Mouse (Mus musculus) CH12.LX (cell line): ENCODE data around the gene Map2k1. TPM values are rescaled to one million over a fixed set of nuclear protein-coding genes. Genes with fewer than 3 reads are reported as not detected.

Experiments
- DNase-seq: peaks from one replicate; pipeline ENCODE4 v3.0.0-alpha.2; 2013; ENCODE audit errors: extremely low read depth
- H3K27ac ChIP-seq: 2 replicates; pipeline ENCODE4 v1.5.1; 2012; ENCODE audit warnings: low read depth, mild to moderate bottlenecking, control low read depth, moderate library complexity; ENCODE audit not compliant: insufficient read depth
- H3K27me3 ChIP-seq: replicated peaks from 2 replicates; pipeline ENCODE3; 2012; ENCODE audit warnings: inconsistent platforms
- H3K36me3 ChIP-seq, 2 experiments: replicated peaks in 1 of 2; 2 replicates each; pipeline versions ENCODE3 to v1.6.1; 2012; ENCODE audit warnings: inconsistent platforms in 1 of 2, low read length in 1 of 2, mild to moderate bottlenecking in 1 of 2, mixed read lengths in 1 of 2, moderate library complexity in 1 of 2; ENCODE audit not compliant: control insufficient read depth in 1 of 2, insufficient read depth in 1 of 2
- H3K4me1 ChIP-seq, 2 experiments: 2 replicates each; pipeline ENCODE4 v1.6.1; 2012; ENCODE audit warnings: inconsistent platforms in 1 of 2, moderate library complexity in 1 of 2; ENCODE audit not compliant: insufficient read depth in 2 of 2, control insufficient read depth in 1 of 2
- H3K4me2 ChIP-seq: 2 replicates; pipeline ENCODE4 v1.6.1; 2012; ENCODE audit warnings: low read depth, mild to moderate bottlenecking, control low read depth; ENCODE audit not compliant: poor library complexity, insufficient read depth, severe bottlenecking
- H3K4me3 ChIP-seq, 3 experiments: fragments of 150-350 bp in 1 of 3; sonication (generic) in 1 of 3; replicated peaks in 1 of 3; 2 replicates each; pipeline versions ENCODE3 to v1.5.1; 2011 to 2012; ENCODE audit warnings: low read depth in 2 of 3, low read length in 2 of 3, mild to moderate bottlenecking in 2 of 3, moderate library complexity in 2 of 3, control low read depth in 1 of 3, improper control_type of control experiment in 1 of 3, inconsistent platforms in 1 of 3, mixed read lengths in 1 of 3; ENCODE audit not compliant: poor library complexity in 1 of 3
- H3K79me2 ChIP-seq: replicated peaks from 2 replicates; pipeline ENCODE4 v1.6.1; 2012; ENCODE audit warnings: mild to moderate bottlenecking, moderate library complexity; ENCODE audit not compliant: control insufficient read depth, poor library complexity, insufficient read depth, severe bottlenecking; ENCODE audit errors: extremely low read depth
- H3K9ac ChIP-seq: 2 replicates; pipeline ENCODE4 v1.6.1; 2012; ENCODE audit warnings: low read depth, mild to moderate bottlenecking, control low read depth, moderate library complexity; ENCODE audit not compliant: insufficient read depth
- H3K9me3 ChIP-seq: replicated peaks from 2 replicates; pipeline ENCODE3; 2012; ENCODE audit warnings: low read length, inconsistent platforms, mixed read lengths
- BHLHE40 ChIP-seq: IDR thresholded peaks from 2 replicates; pipeline ENCODE4 v1.6.1; 2011; ENCODE audit warnings: mild to moderate bottlenecking, low read depth, low read length, improper control_type of control experiment
- CHD1 ChIP-seq: IDR thresholded peaks from 2 replicates; pipeline ENCODE4 v1.6.1; 2012; ENCODE audit warnings: low read depth, low read length, improper control_type of control experiment, inconsistent platforms
- CHD2 ChIP-seq: IDR thresholded peaks from 2 replicates; pipeline ENCODE4 v1.6.1; 2011; ENCODE audit warnings: low read length, improper control_type of control experiment
- CTCF ChIP-seq, 2 experiments: IDR thresholded peaks in 1 of 2; conservative IDR thresholded peaks in 1 of 2; 2 replicates each; pipeline ENCODE4 v1.5.1; 2011 to 2012; ENCODE audit warnings: low read depth in 2 of 2, low read length in 2 of 2, improper control_type of control experiment in 1 of 2, inconsistent platforms in 1 of 2, mild to moderate bottlenecking in 1 of 2, moderate library complexity in 1 of 2
- E2F4 ChIP-seq: IDR thresholded peaks from 2 replicates; pipeline ENCODE4 v1.6.1; 2011; ENCODE audit warnings: low read depth, low read length, improper control_type of control experiment; ENCODE audit not compliant: insufficient replicate concordance
- ELF1 ChIP-seq: IDR thresholded peaks from 2 replicates; pipeline ENCODE4 v1.6.1; 2014; ENCODE audit warnings: low read depth, mild to moderate bottlenecking, inconsistent platforms, low read length, improper control_type of control experiment
- EP300 ChIP-seq: IDR thresholded peaks from 2 replicates; pipeline ENCODE4 v1.6.1; 2011; ENCODE audit warnings: low read length, improper control_type of control experiment
- ETS1 ChIP-seq: conservative IDR thresholded peaks from 2 replicates; pipeline ENCODE4 v1.6.1; 2012; ENCODE audit warnings: low read depth, mild to moderate bottlenecking, inconsistent platforms, low read length, improper control_type of control experiment, moderate library complexity
- GABPA ChIP-seq: IDR thresholded peaks from 2 replicates; pipeline ENCODE4 v1.6.1; 2012; ENCODE audit warnings: low read depth, low read length, improper control_type of control experiment, inconsistent platforms; ENCODE audit not compliant: insufficient replicate concordance
- HCFC1 ChIP-seq: IDR thresholded peaks from 2 replicates; pipeline ENCODE4 v1.6.1; 2012; ENCODE audit warnings: low read depth, mild to moderate bottlenecking, inconsistent platforms, low read length, improper control_type of control experiment
- IRF4 ChIP-seq: IDR thresholded peaks from 2 replicates; pipeline ENCODE4 v1.6.1; 2014; ENCODE audit warnings: low read depth, mild to moderate bottlenecking, inconsistent platforms, low read length, improper control_type of control experiment
- JUN ChIP-seq: IDR thresholded peaks from 2 replicates; pipeline ENCODE4 v1.6.1; 2011; ENCODE audit warnings: low read depth, mild to moderate bottlenecking, low read length, improper control_type of control experiment, moderate library complexity; ENCODE audit not compliant: insufficient read depth
- JUND ChIP-seq: conservative IDR thresholded peaks from 2 replicates; pipeline ENCODE4 v1.6.1; 2011; ENCODE audit warnings: low read depth, low read length, improper control_type of control experiment
- KAT2A ChIP-seq: IDR thresholded peaks from 2 replicates; pipeline ENCODE4 v1.6.1; 2012; ENCODE audit warnings: low read length, improper control_type of control experiment, inconsistent platforms; ENCODE audit not compliant: insufficient replicate concordance
- MAFK ChIP-seq: IDR thresholded peaks from 2 replicates; pipeline ENCODE4 v1.6.1; 2011; ENCODE audit warnings: low read length, improper control_type of control experiment; ENCODE audit not compliant: insufficient replicate concordance
- MAX ChIP-seq: IDR thresholded peaks from 2 replicates; pipeline ENCODE4 v1.6.1; 2011; ENCODE audit warnings: low read length, improper control_type of control experiment
- MAZ ChIP-seq: IDR thresholded peaks from 2 replicates; pipeline ENCODE4 v1.6.1; 2012; ENCODE audit warnings: low read depth, mild to moderate bottlenecking, inconsistent platforms, low read length, improper control_type of control experiment, moderate library complexity
- MEF2A ChIP-seq: IDR thresholded peaks from 2 replicates; pipeline ENCODE4 v1.6.1; 2014; ENCODE audit warnings: low read depth, mild to moderate bottlenecking, inconsistent platforms, low read length, improper control_type of control experiment, borderline replicate concordance
- MXI1 ChIP-seq: IDR thresholded peaks from 2 replicates; pipeline ENCODE4 v1.6.1; 2011; ENCODE audit warnings: mild to moderate bottlenecking, low read depth, low read length, improper control_type of control experiment
- MYC ChIP-seq: IDR thresholded peaks from 2 replicates; pipeline ENCODE4 v1.6.1; 2011; ENCODE audit warnings: low read depth, mild to moderate bottlenecking, improper control_type of control experiment, low read length
- NELFE ChIP-seq: IDR thresholded peaks from 2 replicates; pipeline ENCODE4 v1.6.1; 2011; ENCODE audit warnings: low read depth, low read length, improper control_type of control experiment
- NRF1 ChIP-seq: IDR thresholded peaks from 2 replicates; pipeline ENCODE4 v1.6.1; 2014; ENCODE audit warnings: low read depth, mild to moderate bottlenecking, inconsistent platforms, low read length, improper control_type of control experiment, moderate library complexity
- PAX5 ChIP-seq: IDR thresholded peaks from 2 replicates; pipeline ENCODE4 v1.6.1; 2012; ENCODE audit warnings: low read length, inconsistent platforms, mixed read lengths
- POLR2A ChIP-seq: IDR thresholded peaks from 2 replicates; pipeline ENCODE4 v1.6.1; 2011; ENCODE audit warnings: low read depth, mild to moderate bottlenecking, improper control_type of control experiment, low read length
- POLR2AphosphoS2 ChIP-seq: IDR thresholded peaks from 2 replicates; pipeline ENCODE4 v1.6.1; 2011; ENCODE audit warnings: low read depth, low read length, improper control_type of control experiment
- RAD21 ChIP-seq: IDR thresholded peaks from 2 replicates; pipeline ENCODE4 v1.6.1; 2011; ENCODE audit warnings: low read depth, mild to moderate bottlenecking, low read length, improper control_type of control experiment, moderate library complexity
- RCOR1 ChIP-seq: conservative IDR thresholded peaks from 2 replicates; pipeline ENCODE4 v1.6.1; 2012; ENCODE audit warnings: low read depth, mild to moderate bottlenecking, inconsistent platforms, low read length, improper control_type of control experiment
- SIN3A ChIP-seq: IDR thresholded peaks from 2 replicates; pipeline ENCODE4 v1.6.1; 2012; ENCODE audit warnings: low read length, improper control_type of control experiment, inconsistent platforms
- SMC3 ChIP-seq: IDR thresholded peaks from 2 replicates; pipeline ENCODE4 v1.6.1; 2011; ENCODE audit warnings: low read depth, low read length, improper control_type of control experiment
- TBP ChIP-seq: conservative IDR thresholded peaks from 2 replicates; pipeline ENCODE4 v1.6.1; 2011; ENCODE audit warnings: low read depth, low read length, improper control_type of control experiment
- TCF12 ChIP-seq: IDR thresholded peaks from 2 replicates; pipeline ENCODE4 v1.6.1; 2014; ENCODE audit warnings: low read depth, mild to moderate bottlenecking, inconsistent platforms, low read length, improper control_type of control experiment
- UBTF ChIP-seq: IDR thresholded peaks from 2 replicates; pipeline ENCODE4 v1.6.1; 2012; ENCODE audit warnings: low read depth, mild to moderate bottlenecking, inconsistent platforms, low read length, improper control_type of control experiment, moderate library complexity
- USF1 ChIP-seq: IDR thresholded peaks from 2 replicates; pipeline ENCODE4 v1.6.1; 2014; ENCODE audit warnings: low read depth, mild to moderate bottlenecking, inconsistent platforms, low read length, improper control_type of control experiment
- USF2 ChIP-seq: conservative IDR thresholded peaks from 2 replicates; pipeline ENCODE4 v1.6.1; 2011; ENCODE audit warnings: low read depth, low read length, improper control_type of control experiment
- ZC3H11A ChIP-seq: IDR thresholded peaks from 2 replicates; pipeline ENCODE4 v1.6.1; 2012; ENCODE audit warnings: low read depth, mild to moderate bottlenecking, inconsistent platforms, low read length, improper control_type of control experiment
- ZKSCAN1 ChIP-seq: IDR thresholded peaks from 2 replicates; pipeline ENCODE4 v1.6.1; 2012; ENCODE audit warnings: low read depth, inconsistent platforms, low read length, improper control_type of control experiment, borderline replicate concordance
- ZMIZ1 ChIP-seq: IDR thresholded peaks from 2 replicates; pipeline ENCODE4 v1.6.1; 2012; ENCODE audit warnings: low read depth, mild to moderate bottlenecking, inconsistent platforms, low read length, improper control_type of control experiment
- ZNF384 ChIP-seq: IDR thresholded peaks from 2 replicates; pipeline ENCODE4 v1.6.1; 2012; ENCODE audit warnings: low read depth, low read length, improper control_type of control experiment, inconsistent platforms
- dilution Hi-C: fragments of 300-500 bp; cut with MboI; formaldehyde crosslinking; loops from 2 replicates; pipeline ENCODE4 v1.14.3; 2020; ENCODE audit warnings: low sequenced_read_pairs; ENCODE audit not compliant: extremely low pct_unique_long_range_greater_than_20kb, extremely low pct_ligation_motif_present
- in situ Hi-C: fragments of 300-500 bp; cut with MboI; formaldehyde crosslinking; loops from 3 replicates; pipeline ENCODE4 v1.14.3; 2019; ENCODE audit warnings: low sequenced_read_pairs, low pct_ligation_motif_present, low pct_unique_long_range_greater_than_20kb, mixed read lengths
- polyA plus RNA-seq: library from polyadenylated mRNA; unstranded; fragments of >175 nt; gene quantifications from 2 replicates; pipeline ENCODE4 v1.2.1, GENCODE M21; 2012; ENCODE audit warnings: low read depth; ENCODE audit not compliant: insufficient read length
- total RNA-seq, 2 experiments: library from RNA; depleted of rRNA; stranded (reverse); fragments of 300-350 nt in 1 of 2; fragments of >200 nt in 1 of 2; gene quantifications; 2 replicates each; pipeline ENCODE4 v1.2.3; 2012 to 2014

Map2k1 gene
- total RNA-seq (2012; rRNA removed) (53.0 and 74.0 TPM in 2 replicates), total RNA-seq (2014; rRNA removed) (118 and 122 TPM in 2 replicates), polyA plus RNA-seq (54.9 and 56.3 TPM in 2 replicates)

GRCm38 (mm10) chr9:64253021-64253904, at the start of gene Map2k1:
TSS of gene Map2k1 (minus strand) at chr9:64253631.
- no peaks in the 10 kb centered on the region for H3K27me3 ChIP-seq
- peak within 1 kb of the TSS; percentile 65 for H3K27ac ChIP-seq
- peaks cover 2 to 3% of the 10 kb centered on the region in 2 experiments for H3K36me3 ChIP-seq
- in situ Hi-C loops = loop anchor here (10.0 kb wide), 1 partner anchor 58 kb away; no protein-coding TSS in a partner anchor
- H3K9me3 ChIP-seq = no peaks in the 10 kb centered on the region
- TF ChIP-seq CHD1 = no peak
- TF ChIP-seq ZNF384 = no peak
- TF ChIP-seq HCFC1 = peak; percentile 76
- peak; percentile 8 to 81; a peak in 2 of 4 replicates for TF ChIP-seq CTCF (conservative IDR thresholded peaks at IDR 0.05 in 1 of 2, IDR thresholded peaks at IDR 0.05 in 1 of 2; ENCODE audit: low read depth in 2 of 2, low read length in 2 of 2)
- peak; percentile 73 for TF ChIP-seq POLR2AphosphoS2
- no peak for TF ChIP-seq ZKSCAN1
- TF ChIP-seq MXI1 = peak; percentile 63; the same call in 1 of the 2 replicates
- TF ChIP-seq NELFE = peak; percentile 98
- peak; percentile 73 for TF ChIP-seq USF2
- TF ChIP-seq MAZ = peak; percentile 70; the same call in 1 of the 2 replicates
- TF ChIP-seq ETS1 = no peak
- TF ChIP-seq CHD2 = no peak
- no peak for TF ChIP-seq E2F4
- no peak for TF ChIP-seq MAX
- TF ChIP-seq POLR2A = peak; percentile 98
- TF ChIP-seq JUND = no peak
- no peak for TF ChIP-seq RCOR1
- TF ChIP-seq EP300 = no peak
- TF ChIP-seq TCF12 = peak; percentile 88
- TF ChIP-seq ZC3H11A = no peak
- TF ChIP-seq GABPA = no peak
- TF ChIP-seq USF1 = peak; percentile 90
- TF ChIP-seq UBTF = no peak
- peak; percentile 95 for TF ChIP-seq ZMIZ1
- TF ChIP-seq MEF2A = no peak
- TF ChIP-seq SMC3 = peak; percentile 65
- TF ChIP-seq ELF1 = peak; percentile 83
- no peak for TF ChIP-seq BHLHE40
- 0 out of 2 replicates have a peak, but pooled peaks have one; percentile 23 for TF ChIP-seq NRF1
- TF ChIP-seq MYC = no peak
- TF ChIP-seq KAT2A = no peak
- TF ChIP-seq SIN3A = peak; percentile 57
- TF ChIP-seq TBP = peak; percentile 78
- no peak for TF ChIP-seq PAX5
- TF ChIP-seq IRF4 = no peak; the same call in 1 of the 2 replicates
- no peak for TF ChIP-seq JUN
- peak; percentile 19 for TF ChIP-seq RAD21
- no peak for TF ChIP-seq MAFK
- H3K4me3 ChIP-seq = peak within 1 kb of the TSS; percentile 87 to 96 (median 95)
- peak within 1 kb of the TSS; percentile 89 for H3K9ac ChIP-seq
- dilution Hi-C loops = no loop called here
- DNase-seq = peak; percentile 99
- peaks cover 29% of the 10 kb centered on the region for H3K79me2 ChIP-seq
- H3K4me2 ChIP-seq = peak within 1 kb of the TSS; percentile 67
- peaks cover 12 to 46% of the 10 kb centered on the region in 2 experiments for H3K4me1 ChIP-seq
